Mouse (Mus musculus): ENCODE results near the gene Emilin1. TPM values are rescaled to one million over a fixed set of nuclear protein-coding genes. Genes with fewer than 3 reads are reported as not detected.
"Not testable (repeated sequence)": the region's sequence is repeated elsewhere in the genome, so short reads cannot be mapped to it uniquely, and the experiment has no call there.

Emilin1 gene
- total and polyA plus RNA-seq, 2 experiments from 2014 or later: 9.3 to 10.5 TPM

DNA sequence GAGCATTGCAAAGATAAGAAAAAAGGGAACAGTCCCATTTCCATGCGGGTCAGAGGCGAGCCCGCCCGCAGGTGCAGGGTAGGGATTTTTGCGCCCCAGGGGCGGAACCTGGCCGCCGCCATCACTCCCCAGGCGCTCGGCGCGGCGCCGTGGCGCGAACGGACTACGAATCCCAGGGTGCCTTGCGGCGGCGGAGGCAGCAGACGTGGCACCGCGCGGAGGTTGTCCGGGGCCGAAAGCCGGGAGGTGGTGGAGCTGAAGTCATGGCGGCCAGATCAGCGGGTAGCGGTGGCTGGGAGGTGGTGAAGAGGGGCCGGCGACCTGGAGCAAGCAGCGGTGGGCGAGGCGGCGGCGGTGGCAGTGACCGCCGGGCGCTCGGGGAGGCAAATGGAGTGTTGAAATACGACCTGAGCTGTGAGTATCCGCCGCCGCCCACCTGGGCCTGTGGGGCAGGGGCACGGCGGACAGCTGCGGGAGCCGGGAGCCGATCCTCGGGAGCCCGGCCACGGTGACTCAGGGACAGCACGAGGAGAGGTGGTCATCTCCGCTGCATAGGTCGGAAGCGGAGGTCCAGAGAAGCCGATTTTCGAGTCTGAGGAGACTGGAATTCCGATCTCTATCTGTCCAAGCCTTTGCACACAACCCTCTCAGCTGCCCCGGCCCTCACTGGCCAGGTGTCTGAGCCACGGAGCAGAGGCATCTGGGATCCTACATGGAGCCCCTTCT lies 43.6 kb upstream of the Emilin1 start:
- Histone ChIP-seq H3K27ac (peak overlapping the region; percentile 78), H3K9ac (replicated peaks; ENCODE audit: low read length) (peak overlapping the region; percentile 91), H3K9me3 (ENCODE audit: low read length) (no peaks in the 10 kb centered on the region), H3K36me3 (ENCODE audit: insufficient read depth, low read length) (peaks cover 43% of the 10 kb centered on the region), H3K27me3 (ENCODE audit: insufficient read depth, low read length) (no peaks in the 10 kb centered on the region), H3K4me3 (ENCODE audit: low read length) (peak overlapping the region; percentile 87), H3K4me2 (ENCODE audit: low read depth, low read length) (peak overlapping the region; percentile 82), H3K4me1 (ENCODE audit: insufficient read depth, low read length) (0 out of 2 replicates have a peak, but pooled peaks cover 5% of the 10 kb centered on the region)
- under 1% methylated on average over 61 of the region's 63 CpGs for WGBS
- ATAC-seq (peak; percentile 88), DNase-seq (ENCODE audit: low spot score) (peak; percentile 91)
- TF ChIP-seq CTCF (IDR thresholded peaks at IDR 0.05; ENCODE audit: low read depth): no peak

DNA sequence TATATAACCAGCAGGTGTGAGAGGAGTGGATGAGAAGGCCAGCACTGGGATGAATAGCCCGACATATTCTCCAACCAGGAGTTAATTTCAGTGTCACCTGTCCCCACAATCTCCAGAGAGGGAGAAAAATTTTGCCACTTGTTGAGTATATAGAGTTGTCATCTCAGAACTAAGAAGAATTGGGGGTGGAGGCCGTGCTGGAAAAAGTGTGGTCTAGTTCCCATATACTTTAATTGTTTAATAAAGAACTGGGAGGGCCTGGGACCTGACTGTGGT lies 43.1 kb upstream of the Emilin1 start:
- H3K27ac ChIP-seq: peak overlapping the region; percentile 78
- no peak for DNase-seq (ENCODE audit: low spot score)
- peak overlapping the region; percentile 91 for H3K9ac ChIP-seq (replicated peaks; ENCODE audit: low read length)
- 0 out of 2 replicates have a peak, but pooled peaks cover 5% of the 10 kb centered on the region for H3K4me1 ChIP-seq (ENCODE audit: insufficient read depth, low read length)
- WGBS: 24% methylated on average over 2 of the region's 2 CpGs
- no peaks in the 10 kb centered on the region for H3K9me3 ChIP-seq (ENCODE audit: low read length)
- H3K4me2 ChIP-seq (ENCODE audit: low read depth, low read length): peak overlapping the region; percentile 82
- ATAC-seq: no peak
- no peak for TF ChIP-seq CTCF (IDR thresholded peaks at IDR 0.05; ENCODE audit: low read depth)
- peaks cover 42% of the 10 kb centered on the region for H3K36me3 ChIP-seq (ENCODE audit: insufficient read depth, low read length)
- no peaks in the 10 kb centered on the region for H3K27me3 ChIP-seq (ENCODE audit: insufficient read depth, low read length)
- H3K4me3 ChIP-seq (ENCODE audit: low read length): peak overlapping the region; percentile 87

DNA sequence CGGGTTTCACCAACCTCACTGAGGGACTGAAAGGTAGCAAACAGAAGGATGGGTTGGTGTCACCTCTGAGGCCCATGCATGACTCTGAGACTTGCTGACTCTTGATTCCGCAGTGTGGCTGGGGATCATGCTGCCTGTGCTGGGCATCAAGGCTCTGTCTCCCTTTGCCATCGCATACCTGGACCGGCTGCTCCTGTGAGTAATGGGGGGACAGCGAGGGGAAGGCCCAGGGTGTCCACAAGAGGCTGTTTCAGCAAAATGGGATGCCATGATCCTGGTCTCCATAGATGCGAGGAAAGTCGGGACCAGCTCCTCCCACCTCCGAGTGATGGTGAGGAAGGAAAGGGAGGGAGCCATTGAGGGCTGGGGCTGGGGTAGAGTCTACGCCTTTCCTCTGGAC lies 40.6 kb upstream of the Emilin1 start:
- Histone ChIP-seq H3K9me3 (ENCODE audit: low read length) (no peaks in the 10 kb centered on the region), H3K4me2 (ENCODE audit: low read depth, low read length) (no peak overlapping the region), H3K4me3 (ENCODE audit: low read length) (no peak overlapping the region), H3K36me3 (ENCODE audit: insufficient read depth, low read length) (peaks cover 59% of the 10 kb centered on the region), H3K27ac (no peak overlapping the region), H3K9ac (replicated peaks; ENCODE audit: low read length) (no peak overlapping the region), H3K27me3 (ENCODE audit: insufficient read depth, low read length) (no peaks in the 10 kb centered on the region), H3K4me1 (ENCODE audit: insufficient read depth, low read length) (0 out of 2 replicates have a peak, but pooled peaks cover 5% of the 10 kb centered on the region)
- ATAC-seq (no peak), DNase-seq (ENCODE audit: low spot score) (no peak)
- no peak for TF ChIP-seq CTCF (IDR thresholded peaks at IDR 0.05; ENCODE audit: low read depth)
- WGBS: 95% methylated on average over 9 of the region's 9 CpGs

DNA sequence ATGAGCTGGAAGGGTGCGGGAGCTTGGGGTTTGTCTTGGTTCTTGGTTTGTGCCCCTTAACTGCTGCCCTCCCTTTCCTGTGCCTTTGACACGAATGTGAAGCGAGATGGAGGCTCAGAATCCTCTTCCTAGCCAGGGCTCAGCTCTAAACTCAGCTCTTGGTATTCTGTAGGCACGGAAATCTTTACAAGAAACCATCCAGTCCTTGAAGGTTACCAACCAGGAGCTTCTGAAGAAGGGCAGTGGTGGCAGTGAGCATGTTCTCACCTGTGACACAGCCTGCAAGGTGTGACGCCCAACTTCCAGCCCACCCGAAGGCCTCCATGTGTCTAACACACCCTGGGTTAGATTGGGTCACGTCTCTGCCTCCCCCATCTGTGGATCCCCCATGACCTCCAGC lies 38.8 kb upstream of the Emilin1 start:
- no peaks in the 10 kb centered on the region for H3K9me3 ChIP-seq (ENCODE audit: low read length)
- no peak for TF ChIP-seq CTCF (IDR thresholded peaks at IDR 0.05; ENCODE audit: low read depth)
- no peaks in the 10 kb centered on the region for H3K27me3 ChIP-seq (ENCODE audit: insufficient read depth, low read length)
- DNase-seq (ENCODE audit: low spot score) (no peak), ATAC-seq (no peak)
- H3K4me2 ChIP-seq (ENCODE audit: low read depth, low read length): no peak overlapping the region
- no peak overlapping the region for H3K27ac ChIP-seq
- no peak overlapping the region for H3K4me3 ChIP-seq (ENCODE audit: low read length)
- peaks cover 64% of the 10 kb centered on the region for H3K36me3 ChIP-seq (ENCODE audit: insufficient read depth, low read length)
- H3K9ac ChIP-seq (replicated peaks; ENCODE audit: low read length): no peak overlapping the region
- H3K4me1 ChIP-seq (ENCODE audit: insufficient read depth, low read length): 0 out of 2 replicates have a peak, but pooled peaks cover 5% of the 10 kb centered on the region
- 91% methylated on average over 7 of the region's 7 CpGs for WGBS

DNA sequence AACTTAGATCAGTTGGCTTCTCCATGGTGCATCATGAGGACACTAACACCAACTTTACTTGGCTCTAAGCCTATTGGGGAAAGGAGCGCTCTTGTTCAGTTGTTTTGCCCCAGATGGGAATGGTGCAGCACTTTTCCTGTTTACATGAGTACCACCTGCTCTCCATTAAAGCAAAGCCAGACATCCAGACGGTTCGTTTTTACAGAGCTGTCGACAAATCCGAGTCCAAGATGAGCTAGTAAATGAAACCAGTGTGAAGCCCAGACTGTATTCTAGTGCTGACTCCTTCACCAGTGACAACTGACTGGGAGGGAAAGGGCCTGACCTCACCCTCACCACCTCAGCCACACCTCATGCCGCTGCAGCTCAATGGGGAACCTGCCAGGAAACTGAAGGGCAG lies 34.6 kb upstream of the Emilin1 start:
- no peaks in the 10 kb centered on the region for H3K4me1 ChIP-seq (ENCODE audit: insufficient read depth, low read length)
- H3K9me3 ChIP-seq (ENCODE audit: low read length): no peaks in the 10 kb centered on the region
- WGBS: 56% methylated on average over 6 of the region's 6 CpGs
- DNase-seq (ENCODE audit: low spot score): no peak
- TF ChIP-seq CTCF (IDR thresholded peaks at IDR 0.05; ENCODE audit: low read depth): no peak
- ATAC-seq: no peak
- no peak overlapping the region for H3K27ac ChIP-seq
- no peak overlapping the region for H3K9ac ChIP-seq (replicated peaks; ENCODE audit: low read length)
- no peak overlapping the region for H3K4me2 ChIP-seq (ENCODE audit: low read depth, low read length)
- H3K27me3 ChIP-seq (ENCODE audit: insufficient read depth, low read length): no peaks in the 10 kb centered on the region
- peaks cover 37% of the 10 kb centered on the region for H3K36me3 ChIP-seq (ENCODE audit: insufficient read depth, low read length)
- H3K4me3 ChIP-seq (ENCODE audit: low read length): no peak overlapping the region

DNA sequence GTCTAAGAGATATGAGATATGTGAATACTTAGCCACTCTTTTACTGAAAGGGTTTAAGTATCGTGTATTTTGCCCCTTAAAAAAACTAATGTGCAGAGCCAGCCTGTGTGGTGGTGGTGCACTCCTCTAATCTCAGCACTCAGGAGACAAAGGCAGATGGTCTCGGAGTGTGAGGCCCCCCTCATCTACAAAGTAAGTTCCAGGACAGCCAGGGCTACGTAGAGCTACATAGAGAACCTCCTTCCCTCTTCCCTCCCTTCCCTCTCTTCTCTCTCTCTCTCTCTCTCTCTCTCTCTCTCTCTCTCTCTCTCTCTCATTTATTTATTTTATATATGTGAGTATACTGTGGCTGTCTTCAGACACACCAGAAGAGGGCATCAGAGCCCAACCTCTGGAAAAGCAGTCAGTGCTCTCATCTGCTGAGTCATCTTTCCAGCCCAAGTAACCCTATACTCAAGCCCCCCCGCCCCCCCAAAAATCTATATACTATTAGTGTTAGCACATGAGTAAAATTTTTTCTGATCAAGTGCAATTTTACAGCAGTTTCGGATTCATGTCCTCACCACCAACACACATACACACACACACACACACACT lies 33.8 kb upstream of the Emilin1 start:
- no peaks in the 10 kb centered on the region for H3K9me3 ChIP-seq (ENCODE audit: low read length)
- no peak for DNase-seq (ENCODE audit: low spot score)
- H3K27me3 ChIP-seq (ENCODE audit: insufficient read depth, low read length): no peaks in the 10 kb centered on the region
- no peak overlapping the region for H3K4me2 ChIP-seq (ENCODE audit: low read depth, low read length)
- H3K9ac ChIP-seq (replicated peaks; ENCODE audit: low read length): no peak overlapping the region
- H3K4me1 ChIP-seq (ENCODE audit: insufficient read depth, low read length): no peaks in the 10 kb centered on the region
- ATAC-seq: no peak; the same call in 1 of the 2 replicates
- H3K4me3 ChIP-seq (ENCODE audit: low read length): no peak overlapping the region
- H3K27ac ChIP-seq: no peak overlapping the region
- TF ChIP-seq CTCF (IDR thresholded peaks at IDR 0.05; ENCODE audit: low read depth): peak; percentile 27; the same call in 1 of the 2 replicates
- 76% methylated on average over 5 of the region's 5 CpGs for WGBS
- H3K36me3 ChIP-seq (ENCODE audit: insufficient read depth, low read length): peaks cover 29% of the 10 kb centered on the region

DNA sequence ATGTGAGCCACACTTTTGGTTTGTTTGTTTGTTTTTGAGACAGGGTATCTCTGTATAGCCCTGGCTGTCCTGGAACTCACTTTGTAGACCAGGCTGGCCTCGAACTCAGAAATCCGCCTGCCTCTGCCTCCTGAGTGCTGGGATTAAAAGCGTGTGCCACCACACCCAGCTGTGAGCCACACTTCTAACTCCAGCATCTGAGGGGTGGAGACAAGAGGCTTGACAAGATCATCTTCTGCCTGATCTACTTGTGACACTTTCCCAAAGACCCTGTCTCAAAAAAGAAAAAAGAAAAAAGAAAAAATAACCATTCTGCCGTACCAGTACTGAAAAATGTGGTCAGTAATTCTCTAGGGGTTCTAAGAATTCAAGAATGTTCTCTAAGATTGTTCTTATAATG lies 31.4 kb upstream of the Emilin1 start:
- H3K36me3 ChIP-seq (ENCODE audit: insufficient read depth, low read length): peaks cover 10% of the 10 kb centered on the region; the same call in 1 of the 2 replicates
- not testable (repeated sequence) for H3K4me1 ChIP-seq (ENCODE audit: insufficient read depth, low read length); H3K27me3 ChIP-seq (ENCODE audit: insufficient read depth, low read length); H3K4me2 ChIP-seq (ENCODE audit: low read depth, low read length); DNase-seq (ENCODE audit: low spot score); H3K27ac ChIP-seq; ATAC-seq; H3K9me3 ChIP-seq (ENCODE audit: low read length); H3K4me3 ChIP-seq (ENCODE audit: low read length); H3K9ac ChIP-seq (replicated peaks; ENCODE audit: low read length)
- 80% methylated on average over 4 of the region's 4 CpGs for WGBS
